Mouse (Mus musculus): ENCODE data around the gene Slc25a47.

- TF ChIP-seq POLR2A (IDR thresholded peaks at IDR 0.05; ENCODE audit: low read depth, low read length) (no peak), CTCF (IDR thresholded peaks at IDR 0.05; ENCODE audit: extremely low read depth, insufficient read depth, insufficient read length, insufficient replicate concordance) (no peak)
Observed at GRCm38 (mm10) chr12:108804388-108804787, 31.5 kb upstream of the Slc25a47 start.
